Mouse (Mus musculus) hindbrain, postnatal 0 days (tissue): ENCODE data around the gene Ndufb5. TPM values are rescaled to one million over a fixed set of nuclear protein-coding genes. Genes with fewer than 3 reads are reported as not detected.
"Not testable (repeated sequence)": the region's sequence is repeated elsewhere in the genome, so short reads cannot be mapped to it uniquely, and the experiment has no call there.

Experiments
- ATAC-seq: fragments of 200-750 bp; cut with Nextera tagmentation; 2 replicates; pipeline ENCODE4 v1.8.0; 2017; ENCODE audit warnings: mild to moderate bottlenecking, moderate TSS enrichment, moderate library complexity
- DNase-seq: peaks from one replicate; pipeline ENCODE4 v3.0.0-alpha.2; 2015; ENCODE audit warnings: low spot score
- H3K27ac ChIP-seq: fragments of 300-500 bp; sonication (generic); 2 replicates; pipeline ENCODE4 v1.5.1; 2014; ENCODE audit warnings: mild to moderate bottlenecking
- H3K27me3 ChIP-seq: fragments of 300-500 bp; sonication (generic); 2 replicates; pipeline ENCODE4 v1.6.1; 2014; ENCODE audit warnings: low read length, mixed read lengths; ENCODE audit not compliant: insufficient read depth
- H3K36me3 ChIP-seq: fragments of 300-500 bp; sonication (generic); 2 replicates; pipeline ENCODE4 v1.6.1; 2014; ENCODE audit warnings: low read length, mixed read lengths; ENCODE audit not compliant: insufficient read depth
- H3K4me1 ChIP-seq: fragments of 300-500 bp; sonication (generic); 2 replicates; pipeline ENCODE4 v1.6.1; 2014; ENCODE audit warnings: antibody characterized with exemption, low read length, mixed read lengths; ENCODE audit not compliant: insufficient read depth
- H3K4me2 ChIP-seq: fragments of 300-500 bp; sonication (generic); 2 replicates; pipeline ENCODE4 v1.6.1; 2014; ENCODE audit warnings: low read depth, mild to moderate bottlenecking, low read length, moderate library complexity, mixed read lengths
- H3K4me3 ChIP-seq: fragments of 300-500 bp; sonication (generic); 2 replicates; pipeline ENCODE4 v1.5.1; 2014; ENCODE audit warnings: low read length
- H3K9ac ChIP-seq: fragments of 300-500 bp; sonication (generic); replicated peaks from 2 replicates; pipeline ENCODE4 v1.6.1; 2014; ENCODE audit warnings: mild to moderate bottlenecking, low read length, moderate library complexity, mixed read lengths
- H3K9me3 ChIP-seq: fragments of 300-500 bp; sonication (generic); 2 replicates; pipeline ENCODE4 v1.6.1; 2016; ENCODE audit warnings: low read length, mixed read lengths
- CTCF ChIP-seq: IDR thresholded peaks from 2 replicates; pipeline ENCODE4 v1.5.1; 2016; ENCODE audit warnings: antibody characterized with exemption, control low read depth, low read depth
- WGBS: fragments of 180-500 bp; shearing (Covaris S2); extraction: QIAGEN DNeasy Blood & Tissue Kit; methylation state at CpG from one replicate; pipeline ENCODE4 v1.1.7; 2014; 5-methylcytosine and 5-hydroxymethylcytosine counted together
- polyA plus RNA-seq: library from polyadenylated mRNA; unstranded; fragments of >200 nt; fragmentation: Nextera tagmentation; extraction: Ambion mirVana; gene quantifications from 2 replicates; pipeline ENCODE4 v1.2.1, GENCODE M21; 2015
- total RNA-seq: library from RNA; depleted of rRNA; stranded (reverse); fragments of >200 nt; gene quantifications from 2 replicates; pipeline ENCODE4 v1.2.3, GENCODE M21; 2014

The Ndufb5 gene
- total and polyA plus RNA-seq, 2 experiments from 2014 or later = 397 to 494 TPM

GRCm38 (mm10) chr3:32708052-32708367, 28.8 kb upstream of the Ndufb5 start:
- Histone ChIP-seq H3K27ac (no peak overlapping the region), H3K4me3 (peak overlapping the region; percentile 70), H3K27me3 (no peaks in the 10 kb centered on the region), H3K9ac (0 out of 2 replicates have a peak overlapping the region, but pooled peaks have one; percentile 69), H3K36me3 (peaks cover 7% of the 10 kb centered on the region), H3K9me3 (no peaks in the 10 kb centered on the region), H3K4me1 (no peaks in the 10 kb centered on the region), H3K4me2 (peak overlapping the region; percentile 49)
- DNase-seq = no peak
- WGBS = 7% methylated on average over 4 of the region's 4 CpGs
- no peak for ATAC-seq
- TF ChIP-seq CTCF = no peak

GRCm38 (mm10) chr3:32708368-32709231, 28.2 kb upstream of the Ndufb5 start:
- TF ChIP-seq CTCF = peak; percentile 53
- H3K9me3 ChIP-seq = no peaks in the 10 kb centered on the region
- DNase-seq (peak; percentile 98), ATAC-seq (peak; percentile 100)
- peak overlapping the region; percentile 89 for H3K27ac ChIP-seq
- no peaks in the 10 kb centered on the region for H3K27me3 ChIP-seq
- no peaks in the 10 kb centered on the region for H3K4me1 ChIP-seq
- peaks cover 9% of the 10 kb centered on the region for H3K36me3 ChIP-seq
- WGBS = under 1% methylated on average over 90 of the region's 90 CpGs
- peak overlapping the region; percentile 70 for H3K4me3 ChIP-seq
- peak overlapping the region; percentile 69 for H3K9ac ChIP-seq
- peak overlapping the region; percentile 87 for H3K4me2 ChIP-seq

- DNase-seq = no peak
- Histone ChIP-seq H3K36me3 (peaks cover 10% of the 10 kb centered on the region), H3K4me2 (peak overlapping the region; percentile 87), H3K4me3 (peak overlapping the region; percentile 70), H3K27ac (peak overlapping the region; percentile 89), H3K4me1 (no peaks in the 10 kb centered on the region), H3K27me3 (no peaks in the 10 kb centered on the region), H3K9ac (peak overlapping the region; percentile 69), H3K9me3 (no peaks in the 10 kb centered on the region)
- ATAC-seq = no peak
- TF ChIP-seq CTCF = no peak
- WGBS = 9% methylated on average over 9 of the region's 9 CpGs
Observed at GRCm38 (mm10) chr3:32709388-32709787, 27.4 kb upstream of the Ndufb5 start.

- Histone ChIP-seq H3K36me3 (peaks cover 36% of the 10 kb centered on the region), H3K4me3 (no peak overlapping the region), H3K9ac (no peak overlapping the region), H3K4me2 (no peak overlapping the region), H3K9me3 (no peaks in the 10 kb centered on the region), H3K4me1 (no peaks in the 10 kb centered on the region), H3K27ac (no peak overlapping the region), H3K27me3 (no peaks in the 10 kb centered on the region)
- DNase-seq (no peak), ATAC-seq (no peak)
- WGBS = 93% methylated on average over 3 of the region's 3 CpGs
- no peak for TF ChIP-seq CTCF
Observed at GRCm38 (mm10) chr3:32713711-32714110, 23.1 kb upstream of the Ndufb5 start.

DNA sequence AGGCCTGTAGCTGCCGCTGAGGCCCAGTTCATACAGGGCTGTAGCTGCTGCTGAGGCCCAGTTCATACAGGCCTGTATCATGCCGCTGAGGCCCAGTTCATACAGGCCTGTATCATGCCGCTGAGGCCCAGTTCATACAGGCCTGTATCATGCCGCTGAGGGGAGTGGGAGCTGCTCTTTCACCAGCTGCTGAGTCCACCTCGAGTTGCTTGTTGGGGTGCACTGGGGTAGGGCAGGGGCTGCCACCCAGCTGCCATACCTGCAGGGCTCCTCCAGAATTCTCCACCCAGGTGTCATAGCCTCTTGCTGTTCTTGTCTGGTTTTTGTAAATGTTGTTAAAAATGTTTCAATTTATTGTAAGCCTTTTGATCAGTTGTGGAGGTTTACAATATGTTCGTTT, 19.4 kb upstream of the Ndufb5 start:
- H3K4me2 ChIP-seq, H3K4me1 ChIP-seq: not testable (repeated sequence)

DNA sequence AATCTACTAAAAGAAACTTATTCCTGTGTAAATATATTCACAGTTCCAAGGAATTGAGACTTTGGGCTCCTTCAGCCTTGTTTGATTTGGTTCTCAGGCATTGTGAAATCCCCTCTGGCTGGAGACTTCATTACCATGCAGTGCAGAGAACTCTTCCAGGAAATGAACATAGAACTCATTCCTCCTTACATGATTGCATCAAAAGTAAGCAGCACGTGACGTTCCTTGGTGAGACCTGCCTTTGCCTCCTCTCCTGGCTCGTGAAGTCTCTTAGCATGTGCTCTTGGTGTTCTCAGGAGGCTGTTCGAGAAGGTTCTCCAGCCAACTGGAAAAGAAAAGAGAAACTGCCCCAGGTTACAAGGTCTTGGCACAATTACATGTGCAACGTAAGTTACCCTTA, 18.5 kb upstream of the Ndufb5 start:
- Histone ChIP-seq H3K27me3 (no peaks in the 10 kb centered on the region), H3K4me2 (no peak overlapping the region), H3K4me1 (no peaks in the 10 kb centered on the region), H3K36me3 (peaks cover 56% of the 10 kb centered on the region), H3K9ac (no peak overlapping the region), H3K4me3 (no peak overlapping the region), H3K27ac (no peak overlapping the region), H3K9me3 (no peaks in the 10 kb centered on the region)
- ATAC-seq = no peak
- TF ChIP-seq CTCF = no peak
- no peak for DNase-seq
- 92% methylated on average over 5 of the region's 5 CpGs for WGBS

More for the DNA sequence above, 19.4 kb upstream of the Ndufb5 start:
- not testable (repeated sequence) for H3K27ac ChIP-seq, H3K9ac ChIP-seq, H3K4me3 ChIP-seq, H3K27me3 ChIP-seq, ATAC-seq, H3K9me3 ChIP-seq, DNase-seq
- 97% methylated on average over 6 of the region's 6 CpGs for WGBS
- H3K36me3 ChIP-seq = peaks cover 58% of the 10 kb centered on the region

GRCm38 (mm10) chr3:32724191-32724590, 12.6 kb upstream of the Ndufb5 start:
- Histone ChIP-seq H3K27ac (no peak overlapping the region), H3K36me3 (peaks cover 66% of the 10 kb centered on the region), H3K9me3 (no peaks in the 10 kb centered on the region), H3K27me3 (no peaks in the 10 kb centered on the region), H3K4me3 (no peak overlapping the region), H3K4me1 (no peaks in the 10 kb centered on the region), H3K4me2 (no peak overlapping the region), H3K9ac (no peak overlapping the region)
- no peak for DNase-seq
- no peak for ATAC-seq
- WGBS = 94% methylated on average over 7 of the region's 7 CpGs
- no peak for TF ChIP-seq CTCF
